Mouse (Mus musculus): ENCODE measurements at regions not wholly inside any gene's neighbourhood (a gene's known extent, or its start where the extent isn't known, plus 50 kb on each side); places are given as distances from the start of the nearest gene placed in this dataset.

DNA sequence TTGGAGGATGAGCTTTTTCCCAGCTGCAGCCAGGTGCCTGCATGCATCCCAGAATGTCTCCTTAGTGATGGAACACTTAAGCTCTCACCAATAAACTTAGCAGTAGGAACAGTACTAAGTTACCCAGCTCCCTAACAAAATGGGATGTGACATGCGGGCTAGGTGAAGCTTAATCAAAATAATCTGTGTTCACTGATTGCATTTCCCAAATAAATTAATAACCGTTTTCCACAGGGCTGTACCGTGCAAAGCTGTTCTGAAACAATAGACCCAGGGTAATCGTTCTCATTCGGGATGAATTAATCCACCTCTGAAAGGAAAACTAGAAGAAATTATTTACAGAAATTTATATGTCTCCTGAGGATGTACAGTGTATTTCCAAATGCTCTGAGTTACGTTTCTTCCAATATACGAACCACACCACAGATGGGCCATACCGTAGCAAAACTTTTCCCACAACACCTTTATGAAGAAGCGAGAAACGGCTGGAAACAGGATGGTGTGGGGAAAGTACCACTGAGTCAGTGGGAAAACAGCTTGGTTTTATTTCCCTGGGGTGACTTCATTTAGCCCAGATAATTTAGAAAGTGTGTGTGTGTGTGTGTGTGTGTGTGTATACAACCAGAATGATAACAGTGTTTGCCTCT lies 148.5 kb upstream of the Adamts16 start:
- DNase-seq = no peak

DNA sequence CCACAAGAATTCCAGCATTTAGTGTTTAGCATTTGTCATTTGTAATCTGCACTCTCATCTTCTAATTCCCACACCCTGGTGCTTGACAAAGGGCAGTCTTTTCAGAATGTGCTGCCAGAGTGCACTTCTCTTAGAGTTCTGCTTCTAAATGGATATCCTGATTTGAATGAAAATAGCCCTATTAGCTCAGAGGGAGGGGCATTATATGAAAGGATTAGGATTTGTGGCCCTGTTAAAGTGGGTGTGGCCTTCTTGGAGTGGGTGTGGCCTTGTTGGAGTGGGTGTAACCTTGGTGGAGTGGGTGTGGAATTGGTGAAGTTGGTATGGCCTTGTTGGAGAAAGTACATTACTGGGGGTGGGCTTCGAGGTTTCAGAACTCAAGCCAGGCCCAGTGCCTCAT lies 137.7 kb upstream of the Adamts16 start:
- no peak for DNase-seq

DNA sequence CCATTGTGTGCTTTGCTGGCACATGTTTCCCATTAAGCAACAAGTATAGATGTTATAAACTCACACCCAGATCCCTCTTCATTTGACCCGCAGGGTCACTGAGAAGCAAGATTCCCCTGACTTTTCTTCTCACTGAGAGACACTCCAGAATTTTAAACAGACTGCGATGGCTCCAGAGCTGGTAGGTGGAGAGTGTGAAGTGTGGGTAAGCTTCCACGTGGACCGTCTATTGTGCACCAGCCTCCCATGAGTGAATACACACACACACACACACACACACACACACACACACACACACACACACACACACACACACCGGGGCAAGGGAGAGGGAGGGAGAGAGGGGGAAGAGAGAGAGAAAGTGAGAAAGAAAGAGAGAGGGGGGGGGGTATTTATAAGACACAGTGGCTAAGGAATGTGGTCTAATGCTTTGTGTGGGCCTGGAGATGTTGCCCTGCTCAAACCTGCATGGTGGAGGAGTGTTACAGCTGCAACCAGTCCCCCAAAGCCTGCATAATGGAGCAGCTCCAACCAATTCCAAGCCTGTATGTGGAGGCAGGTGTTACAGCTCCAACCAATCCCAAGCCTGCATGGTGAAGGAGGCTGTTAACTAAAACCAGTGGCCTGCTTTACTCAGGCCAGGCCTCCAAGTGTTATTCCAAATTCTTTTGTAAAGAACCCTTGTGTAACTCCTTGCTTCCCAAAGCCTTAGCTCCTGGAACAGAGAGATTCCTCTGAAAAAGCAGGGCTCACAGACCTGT lies 137.1 kb upstream of the Adamts16 start:
- no peak for DNase-seq

DNA sequence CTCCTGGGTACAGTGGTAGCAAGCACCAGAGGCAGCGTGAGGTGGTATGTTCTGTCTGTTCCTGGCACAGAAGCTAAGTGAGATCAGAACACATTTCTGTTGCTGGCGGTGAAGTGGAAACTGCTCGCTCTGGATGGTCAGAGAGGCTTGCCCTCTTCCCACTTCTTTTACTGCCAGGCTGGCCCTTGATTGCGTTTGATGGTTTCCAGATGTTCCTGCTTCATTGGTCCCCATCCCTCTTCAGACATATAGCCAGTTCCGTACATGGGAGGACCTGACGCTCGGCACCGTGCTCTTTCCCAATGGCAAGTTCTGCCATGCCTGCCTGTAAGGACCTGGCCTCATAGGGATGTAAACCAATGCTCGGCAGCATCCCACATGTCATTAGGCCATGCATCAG lies 128.0 kb upstream of the Adamts16 start:
- no peak for DNase-seq

DNA sequence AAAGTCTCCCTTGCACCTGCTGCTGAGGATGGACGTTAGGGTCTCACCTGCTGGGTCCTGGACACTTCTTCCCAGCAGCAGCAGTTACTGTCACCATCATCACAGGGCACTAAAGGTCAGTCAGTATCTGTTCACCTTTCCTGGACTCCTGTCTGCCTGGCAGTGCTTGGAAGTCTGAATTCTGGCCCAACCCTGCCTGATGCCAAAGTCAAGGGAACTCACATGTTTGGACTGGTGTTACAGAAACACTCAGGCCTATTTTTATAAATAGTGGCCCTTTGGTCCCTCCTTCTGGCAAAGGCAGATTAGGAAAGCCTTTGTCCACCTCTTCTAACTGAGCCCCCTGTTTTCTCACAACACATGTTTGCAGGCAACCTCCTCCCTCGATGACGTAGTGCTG lies 126.2 kb upstream of the Adamts16 start:
- DNase-seq = no peak

DNA sequence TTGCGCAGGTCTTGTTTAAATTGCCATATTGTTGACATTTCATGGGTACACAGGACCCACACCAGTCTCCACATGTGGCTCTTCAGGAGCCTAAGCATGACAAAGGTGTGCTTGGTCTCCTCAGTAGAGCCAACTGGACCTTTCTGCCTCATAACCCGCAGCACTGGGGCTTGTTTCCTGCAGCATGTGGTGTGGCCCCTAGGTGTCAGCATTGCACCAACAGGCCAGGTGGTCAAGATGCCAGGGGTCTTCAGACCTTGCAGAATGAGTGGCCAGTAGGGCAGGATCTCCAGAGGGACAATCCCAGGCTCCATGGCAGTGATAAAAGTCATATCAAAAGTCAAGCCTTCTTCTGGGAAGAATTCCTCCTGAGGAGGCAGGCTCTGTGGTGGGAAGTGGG lies 121.8 kb upstream of the Adamts16 start:
- no peak for DNase-seq

DNA sequence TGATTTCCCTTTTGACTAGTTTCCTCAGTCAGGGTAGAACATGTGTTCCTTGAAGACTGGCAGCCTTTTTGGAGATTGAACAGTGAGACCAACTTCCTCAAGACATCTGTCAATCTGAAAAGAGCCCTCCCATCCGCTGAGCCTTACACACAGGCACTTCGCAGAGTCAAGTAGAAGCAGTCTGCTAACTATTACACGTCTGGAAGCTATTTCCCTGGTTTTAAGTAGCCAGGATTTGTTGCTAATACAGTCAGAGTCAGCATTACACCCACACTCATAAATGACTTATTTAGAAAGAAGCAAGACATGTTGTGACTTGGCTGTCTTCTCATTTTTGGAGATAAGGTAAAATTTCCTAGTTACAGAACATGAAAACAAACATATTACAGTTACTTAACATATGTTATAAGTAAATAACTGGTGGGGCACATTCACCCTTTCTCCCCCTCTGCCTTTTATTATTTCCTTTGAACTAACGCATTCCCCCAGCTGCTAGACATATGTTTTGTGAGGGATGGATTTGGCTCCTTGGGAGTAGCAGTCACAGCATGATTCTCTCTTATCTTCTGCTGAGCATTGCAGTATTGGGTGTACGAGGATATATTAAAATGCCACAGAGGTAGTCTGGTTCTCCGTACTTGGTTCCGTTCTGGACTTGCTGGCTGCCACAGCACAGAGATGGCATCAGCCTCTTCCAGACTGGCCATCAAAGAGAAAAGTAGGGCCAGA lies 92.9 kb upstream of the Adamts16 start:
- DNase-seq = no peak

DNA sequence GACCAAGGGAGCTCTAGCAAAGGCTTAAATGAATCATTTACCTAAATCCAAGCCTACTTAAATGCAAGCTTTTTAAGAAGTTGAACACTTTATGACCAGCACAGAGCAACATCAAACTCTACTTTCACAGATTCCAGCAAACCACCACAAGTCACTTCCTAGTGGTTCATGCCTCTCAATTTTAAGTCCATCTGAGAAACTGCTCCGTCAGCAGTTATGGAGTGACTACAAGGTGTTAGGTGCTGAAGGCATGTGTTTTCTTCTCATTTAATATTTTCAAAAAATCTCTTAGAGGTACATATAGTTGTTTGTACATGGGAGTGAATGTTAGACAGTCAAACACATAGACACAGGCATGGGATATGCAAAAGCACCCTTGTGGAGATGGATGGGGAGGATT lies 72.2 kb upstream of the Adamts16 start:
- no peak for DNase-seq

DNA sequence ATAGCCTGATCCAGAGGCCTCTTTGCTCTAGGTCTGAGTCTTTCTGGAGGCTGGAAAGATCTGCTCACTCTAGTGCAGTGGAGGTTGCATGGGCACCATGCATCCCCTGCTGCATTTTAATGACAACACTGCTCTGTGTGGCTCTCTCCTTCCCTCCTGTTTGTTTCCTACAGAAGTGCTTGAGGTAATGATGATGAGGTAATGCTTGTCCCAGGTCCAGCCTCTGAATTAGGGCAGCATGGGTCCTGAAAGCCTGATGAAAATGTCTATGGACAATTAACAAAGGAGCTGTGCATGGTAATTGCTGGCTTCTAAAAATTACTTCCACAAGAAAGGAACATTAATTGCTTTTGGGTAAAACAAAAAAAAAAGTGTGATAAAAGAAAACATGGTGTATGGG lies 69.3 kb upstream of the Adamts16 start:
- DNase-seq = no peak

DNA sequence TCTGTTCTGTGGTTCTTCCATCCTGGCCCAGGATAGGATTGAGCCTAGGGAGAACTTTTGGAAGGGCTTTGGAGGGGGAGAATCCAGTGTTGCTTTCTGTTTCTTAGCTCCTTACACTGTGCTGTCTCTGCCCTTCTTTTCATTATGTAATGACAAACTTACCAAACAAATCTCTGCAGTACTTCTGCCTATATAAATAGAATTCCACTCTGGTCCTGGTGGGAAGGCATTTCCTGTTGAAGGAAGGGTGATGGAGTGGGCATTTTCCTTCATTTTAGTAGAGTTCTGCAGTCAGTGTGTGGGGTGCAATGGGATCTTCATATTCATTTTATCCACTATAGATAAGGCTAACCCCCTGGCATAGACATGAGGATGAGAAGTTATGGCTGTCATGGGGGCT lies 63.2 kb upstream of the Adamts16 start:
- no peak for DNase-seq

DNA sequence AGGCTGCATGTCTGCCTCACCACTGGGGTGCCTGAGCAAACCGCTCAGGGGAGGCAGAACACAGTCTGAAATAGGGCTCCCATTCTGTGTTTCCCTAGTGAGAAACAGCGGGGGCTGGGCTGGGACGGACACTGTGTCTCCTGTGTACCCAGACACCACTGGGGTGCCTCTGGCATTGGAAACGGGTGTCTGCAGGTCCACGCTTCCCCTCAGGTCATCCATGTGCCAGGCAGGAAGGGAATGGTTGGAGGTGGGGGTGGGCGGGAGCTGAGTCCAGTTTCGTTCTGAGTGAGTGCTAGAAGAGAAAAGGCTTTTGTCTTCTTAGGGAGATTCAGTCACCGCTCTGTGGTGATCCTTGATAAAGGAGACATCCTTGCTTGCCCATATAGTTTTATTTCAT lies 62.2 kb upstream of the Adamts16 start:
- DNase-seq = no peak

DNA sequence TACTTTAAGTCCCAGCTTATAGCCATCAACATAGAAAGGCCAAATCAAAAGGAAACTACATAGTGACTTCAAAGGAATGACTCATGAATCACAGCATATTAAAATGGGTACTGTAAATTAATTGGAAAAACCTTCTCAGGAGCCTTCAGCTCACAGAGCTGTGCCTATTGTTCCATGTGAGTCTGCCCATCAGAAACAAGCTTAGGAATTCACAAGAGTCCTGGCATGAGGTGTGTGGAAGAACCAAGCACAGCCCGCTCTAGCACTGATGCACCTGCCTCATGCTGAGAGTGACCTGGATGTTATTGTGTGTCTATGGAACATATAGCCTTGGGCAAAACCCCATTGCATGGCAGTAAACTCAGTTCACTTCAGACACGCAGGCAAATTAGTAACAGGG lies 61.5 kb upstream of the Adamts16 start:
- no peak for DNase-seq

DNA sequence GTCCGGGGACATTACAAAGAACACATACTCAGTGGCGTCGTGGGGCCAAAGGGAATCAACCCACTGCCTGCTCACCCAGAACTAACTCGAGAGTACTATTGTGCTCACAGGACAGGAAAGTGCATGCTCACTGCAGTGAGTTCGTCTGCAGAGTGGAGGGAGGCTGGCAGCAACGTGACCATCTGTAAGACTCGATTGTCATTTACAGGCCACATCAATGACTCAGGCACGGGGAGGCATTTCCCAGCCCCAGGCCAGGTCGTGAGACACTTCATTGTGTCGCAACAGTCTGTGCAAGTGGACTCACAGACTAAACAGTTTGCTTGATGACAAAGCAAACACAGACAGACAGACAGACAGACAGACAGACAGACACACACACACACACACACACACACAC lies 61.1 kb upstream of the Adamts16 start:
- no peak for DNase-seq

DNA sequence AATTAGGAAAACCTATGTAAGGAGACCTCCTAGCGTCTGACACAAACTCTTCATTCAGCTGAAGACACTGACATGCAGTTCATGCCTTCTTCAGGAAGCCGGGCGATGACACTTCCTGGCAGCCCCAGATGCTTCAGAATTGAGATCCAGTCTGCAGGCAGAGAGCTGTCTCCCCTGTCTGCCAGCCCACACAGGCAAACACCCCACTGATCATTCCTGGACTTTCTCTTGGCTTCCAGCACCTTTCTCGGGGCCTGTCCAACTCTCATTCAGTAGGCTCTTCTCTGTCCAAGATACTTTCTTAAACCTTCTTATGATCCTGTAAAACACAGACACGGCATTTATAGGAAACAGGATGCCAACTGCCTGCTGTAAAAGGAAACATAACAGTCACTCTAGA lies 50.0 kb upstream of the Adamts16 start:
- DNase-seq = no peak
